In the genomic region with DNA sequence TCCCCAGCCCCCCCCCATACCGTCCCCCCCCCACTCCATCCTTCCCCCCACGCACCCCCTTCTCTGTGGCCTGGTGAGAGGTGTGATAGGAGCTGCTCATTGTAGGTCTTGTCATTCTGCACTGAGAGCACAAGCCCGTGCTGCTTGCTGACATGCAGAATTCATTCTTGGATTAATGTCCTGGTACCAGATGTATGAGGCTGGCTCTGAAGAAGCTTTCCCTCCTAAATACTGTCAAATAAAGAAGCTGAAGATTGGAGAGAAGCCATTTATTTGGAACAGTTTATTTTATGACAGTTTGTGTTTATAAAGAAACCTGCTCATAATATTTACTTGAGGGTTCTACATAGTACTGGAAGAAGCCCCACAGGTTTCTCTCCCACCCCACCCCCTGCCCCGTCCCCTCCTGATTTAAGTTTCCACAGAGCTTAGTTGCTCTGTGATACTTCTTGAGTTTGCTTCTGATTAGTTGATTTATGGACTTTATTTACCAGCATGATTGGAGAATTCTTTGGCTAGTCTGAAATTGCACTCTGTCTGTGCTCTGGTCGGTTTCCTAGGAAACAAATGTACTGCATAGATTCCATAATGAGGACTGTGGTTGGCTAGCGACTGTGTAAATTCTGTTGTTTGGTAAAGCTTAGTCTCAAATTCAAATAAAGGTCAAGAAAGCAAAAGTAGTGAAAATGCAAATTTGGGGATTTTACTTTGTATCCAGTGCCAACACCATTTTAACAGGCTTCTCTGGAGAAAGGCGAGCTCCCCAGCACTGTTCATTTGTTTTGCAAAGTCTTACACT, we compare ENCODE assay signal across 9 mouse cellular contexts. TPM values are rescaled to one million over a fixed set of nuclear protein-coding genes. Genes with fewer than 3 reads are reported as not detected.
DNase-seq lines count a peak whose midpoint lies in the region; ATAC-seq and TF ChIP-seq lines count a peak whose summit lies in the region.
"Had no signal": no experiment of that assay in that cellular context is flagged by ENCODE, and none has a peak within 500 bp of the region (broad histone marks: within the 10 kb centered on the region; RNA-seq: fewer than 3 reads in every experiment).

No protein-coding gene starts in this region.

- no peaks in the 10 kb centered on the region for H3K4me1 ChIP-seq in lung, embryonic 14.5 days (ENCODE audit: insufficient read depth)
- H3K4me1 ChIP-seq in forebrain, embryonic 12.5 days = peaks cover 49% of the 10 kb centered on the region
- H3K4me1 ChIP-seq in hindbrain, postnatal 0 days (ENCODE audit: insufficient read depth, low read length) = peaks cover 17% of the 10 kb centered on the region
- peaks cover 9% of the 10 kb centered on the region for H3K4me1 ChIP-seq in stomach, embryonic 15.5 days

- H3K4me2 ChIP-seq in lung, embryonic 14.5 days = peak overlapping the region; percentile 2; the same call in 1 of the 2 replicates
- peak overlapping the region; percentile 36 for H3K4me2 ChIP-seq in forebrain, embryonic 12.5 days
- peak overlapping the region; percentile 27 for H3K4me2 ChIP-seq in hindbrain, postnatal 0 days (ENCODE audit: low read depth, low read length)
- H3K4me2 ChIP-seq in stomach, embryonic 15.5 days = 0 out of 2 replicates have a peak overlapping the region, but pooled peaks have one; percentile 5

- H3K27me3 ChIP-seq in lung, embryonic 14.5 days (ENCODE audit: insufficient read depth, low read length) = no peaks in the 10 kb centered on the region
- H3K27me3 ChIP-seq in forebrain, embryonic 12.5 days = no peaks in the 10 kb centered on the region
- H3K27me3 ChIP-seq in hindbrain, postnatal 0 days (ENCODE audit: insufficient read depth, low read length) = no peaks in the 10 kb centered on the region
- no peaks in the 10 kb centered on the region for H3K27me3 ChIP-seq in stomach, embryonic 15.5 days (replicated peaks)

- WGBS in lung, embryonic 14.5 days = 13% methylated on average over 7 of the region's 7 CpGs
- WGBS in forebrain, embryonic 12.5 days = 11% methylated on average over 7 of the region's 7 CpGs
- 8% methylated on average over 7 of the region's 7 CpGs for WGBS in hindbrain, postnatal 0 days
- 21% methylated on average over 7 of the region's 7 CpGs for WGBS in stomach, embryonic 15.5 days

- H3K36me3 ChIP-seq in lung, embryonic 14.5 days (ENCODE audit: insufficient read depth) = no peaks in the 10 kb centered on the region
- H3K36me3 ChIP-seq in forebrain, embryonic 12.5 days (replicated peaks) = no peaks in the 10 kb centered on the region
- H3K36me3 ChIP-seq in hindbrain, postnatal 0 days (ENCODE audit: insufficient read depth, low read length) = no peaks in the 10 kb centered on the region
- no peaks in the 10 kb centered on the region for H3K36me3 ChIP-seq in stomach, embryonic 15.5 days

- H3K27ac ChIP-seq in lung, embryonic 14.5 days (ENCODE audit: low read depth) = no peak overlapping the region
- H3K27ac ChIP-seq in forebrain, embryonic 12.5 days = peak overlapping the region; percentile 46; the same call in 1 of the 2 replicates
- H3K27ac ChIP-seq in hindbrain, postnatal 0 days = peak overlapping the region; percentile 29; the same call in 1 of the 2 replicates
- H3K27ac ChIP-seq in stomach, embryonic 15.5 days = no peak overlapping the region; the same call in 1 of the 2 replicates

- no peak for TF ChIP-seq CTCF in lung, embryonic 14.5 days (IDR thresholded peaks at IDR 0.05; ENCODE audit: low read depth)
- TF ChIP-seq CTCF in hindbrain, postnatal 0 days (IDR thresholded peaks at IDR 0.05; ENCODE audit: low read depth) = no peak

- peak; percentile 66 for DNase-seq in lung, embryonic 14.5 days
- no peak for DNase-seq in lung, postnatal 14 days
- peak; percentile 58 for DNase-seq in hindbrain, postnatal 0 days (ENCODE audit: low spot score)
- no peak for DNase-seq in gastrocnemius, postnatal 10 days
- DNase-seq: right cerebral cortex, postnatal 4 days had no signal

- ATAC-seq in lung, embryonic 14.5 days (ENCODE audit: insufficient read depth) = no peak
- ATAC-seq in forebrain, embryonic 12.5 days (ENCODE audit: low FRiP score) = no peak
- ATAC-seq in hindbrain, postnatal 0 days = no peak
- no peak for ATAC-seq in stomach, embryonic 15.5 days (ENCODE audit: insufficient read depth, low FRiP score, low read depth)
- no peak for ATAC-seq in erythroid progenitor cell, adult 5-6 weeks (replicated peaks; ENCODE audit: low FRiP score, poor library complexity, severe bottlenecking)
- no peak for ATAC-seq in megakaryocyte-erythroid progenitor cell, adult 5-6 weeks (replicated peaks; ENCODE audit: low FRiP score, low TSS enrichment, poor library complexity, severe bottlenecking)

- H3K9ac ChIP-seq in lung, embryonic 14.5 days = no peak overlapping the region
- no peak overlapping the region for H3K9ac ChIP-seq in forebrain, embryonic 12.5 days
- no peak overlapping the region for H3K9ac ChIP-seq in hindbrain, postnatal 0 days (replicated peaks; ENCODE audit: low read length)
- no peak overlapping the region for H3K9ac ChIP-seq in stomach, embryonic 15.5 days

- no peak overlapping the region for H3K4me3 ChIP-seq in lung, embryonic 14.5 days (ENCODE audit: low read depth, low read length)
- H3K4me3 ChIP-seq in forebrain, embryonic 12.5 days (replicated peaks) = no peak overlapping the region
- no peak overlapping the region for H3K4me3 ChIP-seq in hindbrain, postnatal 0 days (ENCODE audit: low read length)
- H3K4me3 ChIP-seq in stomach, embryonic 15.5 days (replicated peaks) = no peak overlapping the region

- H3K9me3 ChIP-seq in lung, embryonic 14.5 days (ENCODE audit: low read depth, low read length) = no peaks in the 10 kb centered on the region
- no peaks in the 10 kb centered on the region for H3K9me3 ChIP-seq in forebrain, embryonic 12.5 days
- H3K9me3 ChIP-seq in hindbrain, postnatal 0 days (ENCODE audit: low read length) = no peaks in the 10 kb centered on the region
- H3K9me3 ChIP-seq in stomach, embryonic 15.5 days = no peaks in the 10 kb centered on the region

RNA-seq across cellular contexts. Expression of a gene that starts 3.3 kb away (rescaled TPM):
- polyA plus RNA-seq in lung, embryonic 14.5 days (2014; fragmentation: Nextera tagmentation; extraction: Ambion mirVana) = 29.3 and 29.6 TPM in 2 replicates
- polyA plus RNA-seq in forebrain, embryonic 12.5 days (2016; fragmentation: Nextera tagmentation; extraction: Ambion mirVana) = 55.3 and 57.2 TPM in 2 replicates
- 29.2 and 41.9 TPM in 2 replicates for total RNA-seq in hindbrain, postnatal 0 days (2014; rRNA removed)
- 33.8 and 35.7 TPM in 2 replicates for polyA plus RNA-seq in hindbrain, postnatal 0 days (2015; fragmentation: Nextera tagmentation; extraction: Ambion mirVana)
- polyA plus RNA-seq in stomach, embryonic 15.5 days (2015; fragmentation: Nextera tagmentation; extraction: Ambion mirVana) = 17.7 and 20.4 TPM in 2 replicates
- 1 to 10 TPM; 7.0 to 7.7 TPM for total RNA-seq in gastrocnemius, postnatal 10 days (2021)
- total RNA-seq in erythroid progenitor cell, adult 5-6 weeks (2015; ENCODE audit: low replicate concordance) = 4.7 and 6.7 TPM in 2 replicates
- 2.8 and 5.3 TPM in 2 replicates for total RNA-seq in erythroid progenitor cell, adult 5-6 weeks (2017; ENCODE audit: low replicate concordance)
- total RNA-seq in megakaryocyte-erythroid progenitor cell, adult 5-6 weeks (2014; fragmentation: Nextera tagmentation) = 24.1 and 39.1 TPM in 2 replicates
- 9.6 and 17.0 TPM in 2 replicates for total RNA-seq in megakaryocyte-erythroid progenitor cell, adult 5-6 weeks (2017)

RNA-seq across cellular contexts. Expression of a gene that starts 47.9 kb away (rescaled TPM):
- 17.7 and 17.9 TPM in 2 replicates for polyA plus RNA-seq in lung, embryonic 14.5 days (2014; fragmentation: Nextera tagmentation; extraction: Ambion mirVana)
- polyA plus RNA-seq in forebrain, embryonic 12.5 days (2016; fragmentation: Nextera tagmentation; extraction: Ambion mirVana) = 27.6 and 28.1 TPM in 2 replicates
- total RNA-seq in hindbrain, postnatal 0 days (2014; rRNA removed) = 23.6 and 27.9 TPM in 2 replicates
- polyA plus RNA-seq in hindbrain, postnatal 0 days (2015; fragmentation: Nextera tagmentation; extraction: Ambion mirVana) = 48.8 and 57.3 TPM in 2 replicates
- 21.9 and 23.8 TPM in 2 replicates for polyA plus RNA-seq in stomach, embryonic 15.5 days (2015; fragmentation: Nextera tagmentation; extraction: Ambion mirVana)
- total RNA-seq in gastrocnemius, postnatal 10 days (2021) = 10 to 100 TPM; 48.3 to 51.6 TPM
- 13.8 and 19.1 TPM in 2 replicates for total RNA-seq in erythroid progenitor cell, adult 5-6 weeks (2015; ENCODE audit: low replicate concordance)
- total RNA-seq in erythroid progenitor cell, adult 5-6 weeks (2017; ENCODE audit: low replicate concordance) = 11.8 and 20.7 TPM in 2 replicates
- 28.3 and 35.5 TPM in 2 replicates for total RNA-seq in megakaryocyte-erythroid progenitor cell, adult 5-6 weeks (2014; fragmentation: Nextera tagmentation)
- 48.3 and 54.6 TPM in 2 replicates for total RNA-seq in megakaryocyte-erythroid progenitor cell, adult 5-6 weeks (2017)

Comparison
In these comparisons a context has a peak if more than half of its experiments do, and no peak if none do; other contexts are left out.
1. DNase-seq: peak in lung, embryonic 14.5 days (single experiment) and hindbrain, postnatal 0 days (single experiment); none in lung, postnatal 14 days (single experiment) and gastrocnemius, postnatal 10 days (single experiment).
2. H3K27ac ChIP-seq: peak in forebrain, embryonic 12.5 days (single experiment) and hindbrain, postnatal 0 days (single experiment); none in lung, embryonic 14.5 days (single experiment) and stomach, embryonic 15.5 days (single experiment).
3. Peak in every context shown above with its lines, with median percentiles within 50 percentile points of each other: H3K4me2 ChIP-seq.